Mouse (Mus musculus) inflammation-experienced regulatory T-cells, adult 6 months (primary cell): ENCODE results near the gene Galntl5. TPM values are rescaled to one million over a fixed set of nuclear protein-coding genes. Genes with fewer than 3 reads are reported as not detected.
"Not testable (repeated sequence)": the region's sequence is repeated elsewhere in the genome, so short reads cannot be mapped to it uniquely, and the experiment has no call there.

Source experiments
- ATAC-seq: one replicate; pipeline ENCODE4 v1.8.0; 2017
- polyA plus RNA-seq, 3 experiments: library from polyadenylated mRNA; unstranded; fragments of 100-300 nt; shearing (Covaris generic); gene quantifications; one replicate each; pipeline ENCODE4 v1.2.1; 2017

Gene Galntl5
- polyA plus RNA-seq, 3 experiments from 2014 or later = not detected

DNA sequence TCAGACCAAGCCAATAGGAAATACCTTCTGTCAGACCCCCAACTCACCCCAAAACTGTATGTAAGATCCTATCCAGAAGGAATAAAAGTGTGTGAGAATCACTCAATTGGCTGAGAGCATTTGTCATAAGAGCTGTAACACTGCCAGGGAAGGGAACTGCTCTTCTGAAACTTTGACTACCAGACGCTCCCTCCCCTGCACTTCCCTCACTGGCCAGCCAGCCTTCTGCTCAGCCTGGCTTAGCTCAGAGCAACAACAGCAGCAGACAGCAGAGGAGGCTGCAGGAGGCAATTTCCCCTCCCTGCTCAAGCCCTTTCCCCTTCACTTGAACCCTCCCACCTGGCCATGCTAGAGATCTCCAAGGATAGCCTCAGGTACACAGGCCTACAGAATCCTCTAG is 30.6 kb downstream of the Galntl5 start:
- no peak for ATAC-seq

DNA sequence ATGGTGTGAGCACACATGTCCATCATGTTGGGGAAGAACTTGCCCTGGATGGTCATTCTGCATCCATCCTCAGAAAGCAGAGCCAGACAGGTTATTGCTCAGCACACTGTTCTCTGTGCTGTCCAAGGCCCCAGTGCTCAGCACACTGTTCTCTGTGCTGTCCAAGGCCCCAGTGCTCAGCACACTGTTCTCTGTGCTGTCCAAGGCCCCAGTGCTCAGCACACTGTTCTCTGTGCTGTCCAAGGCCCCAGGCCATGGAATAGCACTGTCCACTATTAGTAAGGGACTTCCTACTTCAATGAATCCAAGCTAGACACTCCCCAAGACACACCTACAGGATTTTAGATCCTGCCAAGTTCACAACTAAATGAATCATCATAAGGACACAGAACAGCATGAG is 32.0 kb downstream of the Galntl5 start:
- not testable (repeated sequence) for ATAC-seq

DNA sequence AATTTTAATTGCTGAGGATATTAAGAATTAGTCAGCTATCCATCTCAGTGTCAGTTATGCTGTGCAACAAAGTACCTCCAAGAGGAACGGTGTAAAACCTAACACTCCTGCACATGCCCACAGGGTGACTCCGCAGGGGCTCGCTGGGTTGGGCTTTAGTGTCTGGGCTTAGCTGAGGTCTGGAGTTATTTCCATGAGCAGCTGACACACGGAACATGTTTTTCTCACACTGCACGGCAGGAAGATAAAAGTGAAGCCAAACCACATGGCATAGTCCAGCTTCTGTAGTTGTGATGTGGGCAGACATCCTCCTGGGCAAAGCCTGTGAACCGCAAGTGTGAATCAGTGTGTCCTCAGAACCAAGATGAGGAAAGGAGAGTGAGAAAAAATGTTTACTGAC is 33.7 kb downstream of the Galntl5 start:
- no peak for ATAC-seq

DNA sequence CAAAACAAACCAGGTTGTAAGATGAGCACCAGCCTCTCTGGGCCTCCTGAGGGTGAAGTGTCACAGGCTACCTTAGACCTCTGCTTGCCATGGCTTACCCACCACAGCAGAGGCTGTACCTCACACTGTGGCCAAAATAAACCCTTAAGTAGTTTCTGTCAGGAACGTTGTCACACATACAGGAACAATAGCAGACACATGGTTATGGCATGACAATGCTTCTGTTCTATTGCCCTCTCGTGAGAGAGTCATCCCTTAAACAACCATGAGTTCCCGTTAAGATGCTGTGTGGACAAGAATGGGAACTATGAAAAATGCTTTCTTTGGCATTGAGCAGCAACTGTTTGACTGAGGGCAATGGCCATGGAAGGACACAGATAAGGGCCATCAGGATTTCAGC is 40.3 kb downstream of the Galntl5 start, which contains the start of gene Galnt11:
Gene Galnt11 (plus strand): TSS at position 301 of the 400 bp plus-strand sequence.
- ATAC-seq = no peak

DNA sequence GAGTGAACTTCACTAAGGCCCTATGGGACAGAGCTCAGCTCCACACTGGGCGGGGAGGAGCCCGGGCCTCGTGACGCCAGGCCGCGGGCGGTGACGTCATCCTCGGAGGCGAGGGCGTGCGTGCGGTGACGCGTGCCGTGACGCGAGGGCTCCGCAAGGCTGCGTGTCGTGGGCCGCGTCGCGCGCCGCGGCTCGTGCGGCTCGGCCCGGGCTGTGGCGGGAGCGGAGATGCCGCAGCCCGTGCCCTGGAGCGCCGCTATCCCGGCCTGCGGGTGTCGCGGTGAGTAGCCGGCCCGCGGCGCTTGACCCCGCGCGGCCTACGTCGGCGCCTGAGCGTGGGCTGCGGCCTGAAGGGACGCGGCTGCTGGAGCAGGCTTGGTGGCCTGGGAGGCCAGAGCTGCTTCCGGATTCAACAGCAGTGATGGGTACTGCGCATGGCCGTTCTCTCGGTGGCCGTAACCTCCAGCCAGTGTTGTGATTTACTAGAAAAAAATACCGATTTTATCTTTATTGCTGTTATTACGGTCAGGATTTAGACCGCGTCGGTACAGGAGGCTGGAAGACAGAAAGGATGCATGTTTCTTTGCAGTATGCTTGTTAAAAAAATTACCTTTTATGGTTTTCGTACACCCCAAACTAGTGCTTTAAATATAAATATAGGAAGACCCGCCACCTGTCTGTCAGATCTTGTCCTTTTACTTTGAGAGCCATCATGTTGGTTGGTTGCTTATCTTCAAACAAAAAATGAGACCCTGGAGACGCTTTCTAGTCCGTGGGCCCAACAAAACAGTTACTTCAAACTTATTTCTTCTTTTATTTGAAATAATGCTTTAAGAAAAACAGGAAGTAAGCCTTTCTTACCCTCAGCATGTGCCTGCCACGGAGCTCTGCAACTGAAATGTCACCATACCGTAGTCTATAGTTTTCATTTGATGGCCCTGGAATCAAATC is 41.8 kb downstream of the Galntl5 start, which contains the start of gene E130116L18Rik:
Gene E130116L18Rik (minus strand): TSS at position 402 of the 951 bp plus-strand sequence.
- ATAC-seq = peak; percentile 93

DNA sequence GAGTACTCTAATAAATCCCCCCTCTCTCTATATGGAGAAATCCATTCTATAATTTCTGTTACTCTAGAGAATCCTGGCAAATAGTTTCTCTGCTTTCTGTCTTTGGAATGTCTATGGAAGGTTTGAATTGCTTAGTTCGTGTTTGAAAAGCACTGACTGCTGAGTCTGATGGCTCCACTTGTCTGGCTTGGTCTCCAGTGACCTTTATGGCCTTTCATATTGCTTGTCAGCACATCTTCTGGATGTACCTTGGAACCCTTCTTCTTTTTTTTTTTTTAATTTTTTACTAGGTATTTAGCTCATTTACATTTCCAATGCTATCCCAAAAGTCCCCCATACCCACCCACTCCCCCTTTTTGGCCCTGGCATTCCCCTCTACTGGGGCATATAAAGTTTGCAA is 43.1 kb downstream of the Galntl5 start:
- ATAC-seq = not testable (repeated sequence)

DNA sequence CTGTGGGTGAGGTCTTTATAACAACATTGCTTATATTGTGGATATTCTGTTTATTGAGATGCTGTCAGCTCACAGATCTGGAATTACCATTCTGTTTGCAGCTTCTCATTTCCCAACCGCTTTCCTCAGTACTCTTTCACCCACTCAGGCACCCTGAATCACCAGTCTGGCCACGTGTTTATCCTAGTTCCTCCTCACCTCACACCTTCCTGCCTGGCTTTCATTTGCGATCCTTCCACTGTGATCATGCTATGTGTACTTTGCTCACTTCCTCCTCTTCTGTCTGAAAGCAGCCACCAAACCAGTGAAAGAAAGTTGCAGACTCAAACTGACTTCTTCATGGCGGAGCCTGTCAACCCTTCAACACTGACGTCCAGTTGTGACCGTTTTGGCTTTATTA is 61.8 kb downstream of the Galntl5 start:
- no peak for ATAC-seq

DNA sequence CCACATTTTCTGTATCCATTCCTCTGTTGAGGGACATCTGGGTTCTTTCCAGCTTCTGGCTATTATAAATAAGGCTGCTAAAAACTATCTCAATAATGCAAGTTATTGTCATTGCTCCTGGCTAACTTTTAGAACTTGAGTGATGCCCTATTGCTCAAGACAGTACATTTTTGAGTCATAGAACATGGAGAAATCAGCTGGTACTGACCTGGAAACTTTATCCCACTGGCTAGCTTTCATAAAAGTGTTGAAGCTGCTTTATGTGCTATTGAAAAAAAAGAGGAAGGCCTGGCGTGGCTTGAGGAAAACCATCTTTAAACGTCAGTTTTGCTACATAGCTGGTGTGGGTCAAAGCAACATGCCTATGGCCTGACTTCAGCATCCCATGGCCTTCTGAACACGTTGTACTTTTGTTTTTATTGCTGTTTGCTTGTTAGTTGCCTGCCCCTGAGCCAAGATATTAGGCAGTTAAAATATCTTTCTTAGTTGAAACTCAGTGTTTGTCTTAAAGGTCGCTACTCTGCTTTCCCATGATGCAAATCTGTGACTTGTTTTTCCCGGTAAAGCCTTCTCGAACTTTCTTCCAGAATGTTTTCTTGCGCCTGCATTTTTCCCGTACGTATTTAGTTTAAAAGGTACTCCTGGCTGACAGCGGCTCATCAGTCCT is 64.7 kb downstream of the Galntl5 start:
- ATAC-seq = no peak

DNA sequence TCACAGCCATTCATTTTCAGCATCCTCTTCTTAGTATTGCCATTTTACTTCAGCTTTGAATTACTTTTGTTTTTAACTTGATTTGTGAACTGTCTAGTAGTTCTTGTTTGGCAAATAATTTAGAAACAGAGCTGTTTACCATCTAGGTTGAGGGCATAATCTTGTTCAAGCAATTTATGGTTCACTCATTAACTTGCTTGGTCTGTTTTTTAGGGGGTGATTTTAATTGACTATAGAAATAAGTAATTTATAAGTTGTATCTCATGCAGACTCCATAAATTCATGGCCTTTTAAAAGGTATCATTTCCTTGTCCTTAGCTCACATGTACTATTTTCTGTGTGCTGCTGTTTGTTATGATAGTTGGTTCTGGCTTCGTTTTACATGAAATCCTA is 65.2 kb downstream of the Galntl5 start:
- ATAC-seq = no peak

DNA sequence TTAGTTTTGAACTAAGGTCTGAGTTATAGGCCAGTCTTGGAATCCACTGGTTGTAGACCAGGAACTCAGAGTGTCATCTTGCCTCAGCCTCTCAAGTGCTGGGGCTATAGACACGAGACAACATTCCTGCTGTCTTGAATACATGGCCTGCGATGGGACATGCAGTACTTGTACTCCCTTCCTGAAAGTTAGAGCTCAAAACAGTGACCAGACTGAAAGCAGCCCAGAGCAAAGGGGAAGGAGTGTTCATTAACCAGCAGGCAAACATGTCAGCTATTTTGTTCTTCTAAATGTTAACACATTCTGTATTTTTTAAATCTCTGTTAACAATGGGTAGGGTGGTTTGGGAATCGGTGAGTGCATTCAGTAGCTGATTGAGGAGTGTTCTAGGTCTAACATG is 65.8 kb downstream of the Galntl5 start:
- ATAC-seq = no peak

DNA sequence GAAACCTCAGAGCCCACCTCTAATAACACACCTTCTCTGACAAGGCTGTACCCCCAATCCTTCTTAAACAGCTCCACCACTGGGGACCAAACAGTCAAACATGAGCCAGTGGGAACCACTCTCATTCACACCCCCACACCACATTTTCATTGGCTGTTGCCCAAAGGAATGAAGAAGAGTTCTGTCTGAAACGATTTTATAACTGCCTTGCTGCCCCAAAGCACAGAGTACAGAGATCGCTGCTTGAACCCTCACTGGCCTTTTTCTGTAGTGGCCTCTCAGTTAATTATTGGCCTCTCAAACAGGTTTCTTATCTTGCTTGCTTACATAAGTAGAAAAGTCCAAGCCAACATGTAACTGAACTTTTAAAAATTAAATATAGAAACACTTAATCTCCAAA is 71.2 kb downstream of the Galntl5 start:
- no peak for ATAC-seq

DNA sequence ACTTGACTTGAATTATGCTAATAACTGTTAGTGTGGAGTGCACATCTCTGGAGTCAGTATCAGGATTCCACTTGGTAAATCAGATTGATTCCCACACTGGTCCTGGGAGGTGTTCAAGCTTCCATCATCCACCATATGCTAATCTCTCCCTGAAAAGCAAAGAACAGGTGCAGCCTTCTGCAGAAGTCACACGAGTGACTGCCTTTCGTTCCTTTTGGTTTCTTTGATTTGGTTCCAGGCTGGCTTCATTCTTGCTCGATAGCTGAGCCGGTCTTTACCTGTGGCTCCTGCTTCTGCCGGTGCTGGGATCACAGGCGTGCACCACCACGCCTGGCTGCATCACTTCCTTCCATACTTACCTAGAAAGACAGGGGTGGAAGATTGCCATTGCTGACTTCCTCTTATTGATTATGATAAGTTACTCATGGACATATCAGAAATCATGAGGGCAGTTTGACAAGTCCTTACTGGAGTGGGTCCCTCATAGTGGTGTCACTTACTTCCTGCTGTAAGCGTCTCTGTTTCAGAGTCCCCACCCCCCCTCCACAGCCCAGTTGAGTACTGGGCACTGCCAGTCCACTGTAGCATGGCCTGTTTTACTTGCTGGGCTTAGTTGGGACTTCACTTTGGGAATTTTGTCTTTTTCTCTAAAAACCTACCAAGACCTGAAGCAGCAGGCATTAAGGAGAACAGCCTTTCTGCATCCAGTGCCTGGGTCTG is 71.7 kb downstream of the Galntl5 start:
- ATAC-seq = no peak

DNA sequence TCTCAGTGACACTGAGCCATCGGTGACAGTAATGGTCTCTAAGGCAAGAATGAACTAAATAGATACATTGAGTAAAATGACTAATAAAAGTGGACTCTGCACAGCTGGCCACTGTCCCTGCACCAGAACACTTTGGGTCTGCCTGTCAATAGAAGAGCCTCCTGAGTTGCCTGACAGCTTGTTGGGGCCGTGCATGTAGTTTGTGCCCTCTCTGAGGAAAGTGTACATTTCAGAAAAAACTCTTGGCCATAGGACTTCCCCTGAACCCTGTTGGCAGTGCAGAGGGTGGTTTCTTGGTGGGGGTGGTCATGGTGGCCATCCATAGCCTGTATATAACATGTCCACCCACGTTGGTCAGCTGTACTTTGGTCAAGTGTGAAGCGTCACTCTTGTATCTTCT is 73.2 kb downstream of the Galntl5 start:
- ATAC-seq = no peak

DNA sequence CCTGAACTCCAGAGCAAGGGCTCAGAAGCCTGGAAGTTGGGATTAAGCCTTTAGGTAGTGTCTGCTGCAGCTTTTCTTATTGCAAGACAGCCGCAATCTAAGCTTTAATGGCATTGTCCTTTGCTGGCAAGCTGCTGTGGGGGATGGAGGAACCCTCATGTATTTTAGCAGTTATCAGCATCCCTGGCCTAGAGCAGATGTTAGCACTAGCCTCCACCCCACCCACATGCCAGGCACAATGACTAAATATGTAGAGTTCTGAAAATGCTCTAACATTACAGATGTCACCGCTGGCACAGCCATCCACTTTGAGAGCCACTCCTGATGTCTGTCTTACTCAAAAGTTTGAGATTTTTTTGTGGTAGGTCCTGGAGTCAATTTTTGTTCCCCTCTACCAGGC is 75.4 kb downstream of the Galntl5 start:
- ATAC-seq = no peak

DNA sequence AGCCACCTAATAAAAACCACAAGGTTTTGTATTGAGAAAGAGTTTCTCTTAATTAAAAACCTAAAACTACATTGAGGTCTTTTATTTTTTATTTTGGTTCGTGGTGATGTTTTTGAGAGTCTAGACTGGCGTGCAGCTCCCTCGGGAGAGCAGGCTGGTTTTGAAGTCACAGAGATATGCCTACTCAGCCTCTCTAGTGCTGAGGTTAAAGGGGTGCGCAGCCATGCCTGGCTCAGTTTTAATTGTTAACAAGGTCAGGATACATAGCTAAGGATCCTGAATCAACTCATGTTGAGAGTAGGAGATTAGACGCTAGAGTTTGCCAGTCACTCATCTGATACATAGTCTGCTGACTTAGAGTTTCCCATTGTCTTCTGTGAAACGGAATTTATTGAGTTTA is 80.2 kb downstream of the Galntl5 start:
- no peak for ATAC-seq

DNA sequence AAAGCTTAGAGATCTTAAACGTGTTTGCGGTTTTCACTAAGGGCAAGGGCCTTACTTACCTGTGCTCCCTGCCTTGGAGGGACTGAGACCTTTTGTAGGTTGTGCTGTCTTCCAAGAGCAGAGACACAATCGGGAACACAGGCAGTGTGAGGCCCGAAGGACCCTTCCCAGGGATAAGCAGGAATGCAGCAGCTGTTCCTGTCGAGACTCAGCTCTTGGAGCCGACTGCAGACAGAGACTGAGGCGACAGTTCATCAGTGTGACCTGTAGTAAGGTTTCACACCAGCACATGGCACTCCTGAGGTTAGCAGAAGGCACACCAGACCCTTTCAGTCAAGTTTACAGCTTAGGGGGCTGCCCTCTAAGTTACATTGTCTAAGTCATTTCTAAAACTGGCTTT is 81.0 kb downstream of the Galntl5 start:
- ATAC-seq = no peak

DNA sequence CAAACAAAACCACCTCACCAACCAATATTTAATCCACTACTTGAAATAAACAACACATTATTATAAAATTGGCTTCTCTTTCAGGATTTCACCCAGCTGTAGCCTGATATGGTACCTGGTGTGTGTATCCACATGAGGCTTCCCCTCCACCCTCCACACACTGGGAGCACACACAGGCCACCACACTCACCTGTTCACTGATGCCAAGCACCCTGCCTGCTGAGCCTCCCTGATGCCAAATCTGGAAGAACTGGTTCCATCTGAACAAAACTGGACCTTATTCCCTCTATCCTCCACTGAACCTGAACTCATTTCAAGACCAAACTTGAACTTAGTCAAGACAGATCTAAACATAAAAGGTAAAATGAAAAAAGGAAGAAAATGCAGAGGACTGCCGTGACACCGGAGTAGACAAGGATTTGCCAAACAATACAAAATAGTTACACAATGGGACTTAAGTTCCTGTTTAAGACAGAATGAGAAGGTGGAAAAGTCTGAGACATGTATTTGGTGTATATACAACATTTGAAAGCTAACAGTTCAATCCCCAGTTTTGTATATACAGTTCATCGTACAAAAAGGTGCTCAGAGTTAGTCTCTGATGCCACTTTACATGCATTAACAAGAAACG is 87.1 kb downstream of the Galntl5 start:
- no peak for ATAC-seq

Other genes starting within 250 kb of the Galntl5 start
- gene Prkag2, start 80.8 kb upstream of the Galntl5 start, polyA plus RNA-seq = 10 to 100 TPM; 18.9 to 27.2 (median 22.3) TPM
- 1 to 10 TPM; 4.4 to 8.1 (median 6.0) TPM for gene Galnt11, start 40.4 kb downstream of the Galntl5 start, polyA plus RNA-seq
- gene E130116L18Rik, start 41.7 kb downstream of the Galntl5 start, polyA plus RNA-seq = not detected